Mouse (Mus musculus): ENCODE results near the gene Smim24.

The Smim24 gene

DNA sequence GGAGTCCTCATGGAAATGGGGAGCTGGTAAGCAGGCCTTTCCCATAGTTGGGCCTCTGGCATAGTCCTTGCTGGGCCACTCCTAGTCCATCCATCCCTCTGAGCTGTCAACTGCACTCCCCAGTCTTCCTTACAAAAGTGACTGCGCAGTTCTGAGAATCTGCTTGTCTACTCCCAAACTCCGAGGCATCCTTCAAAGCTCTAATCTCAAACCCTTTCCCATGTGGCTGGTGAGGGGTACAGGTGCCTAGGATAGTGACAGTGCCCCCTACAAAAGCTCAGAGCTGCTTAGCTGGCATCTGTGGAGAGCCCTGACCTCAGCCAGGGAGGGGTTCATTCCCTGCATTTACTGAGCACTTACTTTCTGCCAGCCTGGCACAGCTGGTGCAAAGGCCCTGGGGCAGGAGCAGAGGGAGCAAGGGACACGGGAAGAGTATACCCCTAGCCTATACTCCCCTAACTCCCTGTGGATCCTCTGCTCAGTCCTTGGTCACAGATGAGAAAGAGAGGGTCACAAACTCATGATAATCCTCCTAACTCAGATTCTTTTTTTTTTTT, 29.9 kb downstream of the Smim24 start:
- DNase-seq (ENCODE audit: low spot score) = no peak

DNA sequence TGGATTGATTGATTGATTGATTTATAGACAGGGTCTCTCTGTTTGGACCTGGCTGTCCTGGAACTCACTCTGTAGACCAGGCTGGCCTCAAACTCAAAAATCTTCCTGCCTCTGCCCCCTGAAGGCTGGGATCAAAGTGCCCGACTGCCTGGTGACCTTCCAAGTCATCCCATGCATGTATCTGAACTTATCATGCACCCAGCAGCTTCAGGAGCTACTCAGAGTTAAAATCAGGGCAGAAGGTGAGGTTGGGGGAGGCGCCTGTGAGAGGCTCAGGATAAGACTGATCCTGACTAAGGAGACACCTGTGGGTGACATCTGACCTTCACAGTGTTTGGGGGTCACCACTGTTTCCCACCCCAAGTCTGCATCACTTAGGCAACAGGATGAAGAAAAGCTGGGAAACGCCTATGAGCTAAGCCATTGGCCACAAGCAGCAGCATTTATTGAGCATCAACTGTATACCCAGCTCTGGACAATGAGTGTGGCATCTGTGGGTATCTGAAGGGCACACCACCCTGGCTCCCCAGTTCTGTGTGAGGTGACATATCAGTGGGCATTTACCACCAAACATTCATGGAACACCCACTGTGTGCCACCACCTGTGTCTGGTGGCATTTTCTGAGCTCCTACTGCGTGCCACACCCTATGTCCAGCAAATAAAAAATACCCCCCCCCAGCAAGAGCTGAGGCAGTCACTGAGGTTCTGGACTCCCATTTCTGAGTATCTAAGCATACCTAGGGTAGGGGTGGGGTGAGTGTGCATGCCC, 30.8 kb downstream of the Smim24 start:
- no peak for DNase-seq (ENCODE audit: low spot score)

DNA sequence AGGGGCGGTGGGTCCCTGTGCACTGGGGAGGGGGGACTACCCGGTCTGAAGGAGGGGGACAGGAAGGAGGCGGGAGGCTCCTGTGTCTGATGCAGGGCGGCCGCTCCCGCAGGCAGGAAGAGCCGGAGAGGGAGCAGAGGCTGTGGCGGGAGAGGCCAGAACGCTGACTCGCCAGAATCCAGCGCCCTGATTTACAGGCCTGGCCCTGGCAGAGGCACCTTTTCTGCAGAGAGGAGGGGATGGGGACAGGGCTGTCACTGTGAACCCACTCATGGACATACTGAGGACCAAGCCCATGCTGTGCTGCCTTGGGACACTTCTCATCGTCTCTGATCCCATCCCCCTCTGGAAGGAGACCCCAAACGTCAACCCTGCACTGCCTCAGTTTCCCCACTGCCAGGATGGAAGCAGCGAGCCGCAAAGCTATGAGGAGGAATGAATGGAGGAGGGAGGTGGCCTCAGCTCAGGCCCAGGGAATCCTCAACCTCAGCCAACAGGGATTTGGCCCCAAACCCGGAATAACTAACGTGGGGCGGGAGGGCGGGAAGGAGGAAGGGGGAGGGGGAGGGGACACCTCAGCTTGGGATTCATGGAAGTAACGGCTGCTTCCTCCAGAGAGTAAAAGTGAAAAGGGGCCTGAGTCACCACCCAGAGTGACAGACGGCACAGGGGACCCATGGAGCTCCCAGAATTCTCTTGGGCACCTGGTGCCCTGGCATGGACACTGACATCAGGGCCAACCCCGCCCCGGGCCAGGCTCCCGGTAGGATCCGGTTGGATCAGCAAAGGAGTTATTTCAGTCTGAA, 31.6 kb downstream of the Smim24 start:
- no peak for DNase-seq (ENCODE audit: low spot score)

DNA sequence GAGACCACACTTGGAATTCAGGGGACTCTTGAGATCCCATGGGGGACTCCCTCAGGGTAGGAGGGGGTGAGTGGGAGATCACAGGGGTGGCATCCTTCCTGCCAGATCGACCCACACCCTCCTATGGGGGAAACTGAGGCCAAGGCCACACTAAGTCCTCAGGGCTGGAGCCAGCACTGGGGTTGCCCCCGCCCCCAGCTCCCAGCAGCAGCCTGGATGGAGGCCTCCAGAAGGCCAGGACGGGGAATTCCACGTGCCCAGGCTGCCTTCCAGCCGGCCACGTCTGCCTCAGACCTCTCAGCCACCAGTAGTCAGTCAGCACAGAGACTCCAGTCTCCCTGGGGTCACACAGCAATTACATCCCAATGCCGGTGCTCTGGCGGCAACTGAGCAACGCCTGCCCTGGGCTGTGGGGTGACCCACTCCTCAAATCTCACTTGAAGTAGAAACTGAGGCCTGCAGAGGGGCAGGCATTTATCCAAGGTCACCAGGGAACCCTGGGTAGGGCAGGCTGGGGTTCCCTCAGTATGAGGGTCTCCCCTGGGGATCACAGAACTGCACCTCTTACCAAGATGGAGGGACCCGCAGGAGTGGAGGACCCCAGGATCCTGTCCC, 32.5 kb downstream of the Smim24 start:
- DNase-seq (ENCODE audit: low spot score) = no peak

DNA sequence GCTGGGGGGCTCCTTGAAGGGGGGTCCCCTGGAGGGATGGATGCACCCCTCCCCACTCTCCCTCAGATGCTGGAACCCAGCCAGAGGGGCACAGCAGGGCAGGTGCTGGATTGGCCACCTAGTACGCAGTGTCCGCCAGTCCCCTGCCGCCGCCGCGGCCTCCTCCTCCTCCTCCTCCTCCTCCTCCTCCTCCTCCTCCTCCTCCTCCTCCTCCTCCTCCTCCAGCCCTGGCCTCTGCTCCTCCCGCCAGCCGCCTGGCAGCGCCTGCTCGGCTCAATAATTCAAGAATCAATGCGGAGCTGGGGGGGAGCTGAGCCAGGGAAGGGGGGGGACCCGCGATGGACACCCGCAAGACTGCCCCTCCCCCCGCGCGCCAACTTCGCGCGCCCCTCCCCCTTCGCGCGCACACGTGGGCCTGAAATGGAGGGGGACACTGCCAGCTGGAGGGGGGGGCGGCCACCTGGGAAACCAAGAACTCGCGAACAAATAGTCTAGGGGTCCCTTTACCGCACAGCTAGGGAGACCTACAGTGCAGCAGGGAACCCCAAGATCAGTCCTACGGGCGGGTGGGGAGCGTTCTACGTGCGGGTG, 33.3 kb downstream of the Smim24 start:
- DNase-seq (ENCODE audit: low spot score) = no peak

DNA sequence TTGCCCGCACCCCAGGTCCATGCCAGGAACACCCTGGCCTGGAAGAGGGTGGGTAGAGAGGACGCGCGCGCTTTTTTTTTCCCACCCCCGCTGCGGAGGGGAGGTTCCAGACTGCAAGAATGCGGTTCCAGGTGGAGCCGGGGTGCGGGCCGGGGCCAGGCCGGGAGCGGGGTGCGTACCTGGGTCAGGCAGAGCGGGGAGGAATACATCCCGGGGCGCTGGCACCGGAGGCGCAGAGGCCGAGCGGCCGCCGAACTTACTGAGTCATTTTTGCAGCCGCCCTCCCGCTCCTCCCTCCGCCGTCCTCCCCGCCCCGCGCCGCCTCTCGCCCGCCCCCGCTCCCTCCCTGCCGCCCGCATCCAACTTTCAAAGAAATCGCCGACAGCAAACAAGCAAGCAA, 34.0 kb downstream of the Smim24 start:
- DNase-seq (ENCODE audit: low spot score) = peak; percentile 60

DNA sequence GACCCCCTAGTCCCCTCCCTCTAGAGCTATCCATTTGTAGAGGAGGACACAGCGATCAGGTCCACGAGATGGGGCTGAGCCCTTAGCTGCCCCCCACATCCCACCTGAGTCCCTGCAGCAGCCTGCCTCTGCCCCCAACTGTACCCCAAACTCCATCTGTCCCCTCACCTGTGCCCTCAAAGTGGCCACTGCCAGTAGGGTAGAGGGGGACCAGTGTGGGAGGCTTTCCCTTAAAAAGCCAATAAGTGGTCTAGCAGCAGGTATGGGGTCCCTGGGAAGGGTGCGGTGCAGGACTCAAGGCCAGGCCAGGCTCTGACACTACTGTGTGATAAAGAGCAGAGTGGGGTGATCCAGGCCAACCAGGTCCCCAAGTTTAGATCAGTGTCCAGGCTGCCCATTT, 34.5 kb downstream of the Smim24 start:
- no peak for DNase-seq (ENCODE audit: low spot score)

DNA sequence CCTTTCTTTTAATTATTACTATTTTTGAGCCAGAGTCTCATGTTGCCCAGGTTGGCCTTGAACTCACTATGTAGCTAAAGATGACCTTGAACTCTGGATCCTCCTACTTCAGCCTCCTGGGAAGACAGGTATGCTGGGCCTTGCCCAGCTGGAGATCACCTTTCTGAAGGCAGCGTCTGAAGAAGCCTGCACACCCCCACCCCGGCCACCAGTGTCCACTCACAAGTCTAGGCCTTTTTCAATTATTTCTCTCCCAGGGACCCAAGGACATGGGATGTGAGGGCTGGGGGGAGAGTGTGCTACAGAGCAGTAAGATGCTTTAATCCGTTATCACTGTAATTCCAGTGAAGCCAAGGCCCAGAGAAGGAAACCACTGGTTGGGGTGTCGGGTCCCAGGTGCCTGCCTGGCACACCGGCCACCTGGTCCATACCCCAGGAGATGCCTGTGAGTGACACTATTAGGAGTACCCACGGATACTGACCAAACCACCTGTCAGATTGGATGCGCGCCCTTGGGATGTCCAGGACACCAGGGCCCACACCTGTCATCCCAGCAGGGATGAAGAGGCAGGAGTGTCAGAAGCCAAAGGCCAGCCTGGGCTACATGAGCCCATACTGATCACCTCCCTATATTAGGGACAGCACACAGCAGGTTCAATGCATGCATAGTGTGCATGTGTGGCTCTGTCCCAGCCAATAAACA, 35.1 kb downstream of the Smim24 start:
- DNase-seq (ENCODE audit: low spot score) = no peak

DNA sequence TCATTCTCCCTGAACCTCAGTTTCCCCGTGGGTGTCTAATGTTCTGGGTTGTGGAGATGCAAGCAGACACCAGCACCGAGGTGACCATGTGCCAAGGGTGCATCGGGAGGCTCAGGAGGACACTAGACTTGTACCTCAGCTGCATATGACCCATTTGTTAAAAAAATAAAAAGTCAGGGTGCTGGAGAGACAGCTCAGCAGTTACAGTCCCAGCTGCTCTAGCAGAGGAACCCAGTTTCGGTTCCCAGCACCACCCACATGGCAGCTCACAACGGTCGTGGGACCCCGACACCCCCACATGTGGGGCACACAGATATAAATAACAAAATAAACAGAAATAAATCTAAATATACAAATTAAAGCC, 35.6 kb downstream of the Smim24 start:
- DNase-seq (ENCODE audit: low spot score) = no peak

DNA sequence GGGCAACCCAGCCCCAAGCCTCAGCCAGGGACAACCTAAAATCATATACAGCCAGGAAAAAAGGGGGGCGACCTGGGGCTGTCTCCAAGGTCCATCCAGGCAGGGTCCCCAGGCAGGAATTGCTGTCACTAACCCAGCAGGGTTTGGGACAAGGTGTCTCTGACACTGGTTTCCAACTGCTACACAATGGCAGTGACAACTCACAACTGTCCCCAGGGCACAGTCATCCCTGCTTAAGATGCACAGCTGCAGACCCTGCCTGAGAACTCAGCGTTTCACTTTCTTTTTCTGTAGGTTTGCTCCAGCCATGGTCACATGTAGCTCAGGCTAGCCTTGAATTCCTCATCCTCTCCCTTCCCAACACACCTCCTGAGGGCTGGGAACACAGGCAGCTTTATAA, 36.2 kb downstream of the Smim24 start:
- DNase-seq (ENCODE audit: low spot score) = no peak

DNA sequence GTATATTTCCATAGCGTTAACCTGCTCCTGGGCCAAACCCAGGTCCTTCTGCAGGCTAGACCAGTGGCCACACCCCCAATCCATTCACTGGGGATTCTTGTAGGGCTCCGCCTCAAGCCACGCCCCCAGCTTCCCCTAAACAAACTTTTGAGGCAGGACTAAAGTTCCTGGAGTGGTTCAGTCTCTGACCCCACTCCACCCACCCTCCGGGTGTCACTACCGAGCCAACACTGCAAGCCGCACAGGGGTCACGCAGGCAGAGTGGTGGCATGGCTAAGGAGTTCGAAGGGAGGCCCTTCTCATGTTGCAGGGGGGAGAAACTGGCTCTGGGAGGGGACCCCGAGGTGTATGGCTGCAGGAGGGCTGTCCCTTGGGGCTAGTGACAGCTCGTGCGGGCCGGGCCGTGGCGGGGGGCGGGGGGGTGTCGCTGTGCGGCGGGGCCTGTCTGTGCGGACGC, 36.8 kb downstream of the Smim24 start:
- peak; percentile 95 for DNase-seq (ENCODE audit: low spot score)

DNA sequence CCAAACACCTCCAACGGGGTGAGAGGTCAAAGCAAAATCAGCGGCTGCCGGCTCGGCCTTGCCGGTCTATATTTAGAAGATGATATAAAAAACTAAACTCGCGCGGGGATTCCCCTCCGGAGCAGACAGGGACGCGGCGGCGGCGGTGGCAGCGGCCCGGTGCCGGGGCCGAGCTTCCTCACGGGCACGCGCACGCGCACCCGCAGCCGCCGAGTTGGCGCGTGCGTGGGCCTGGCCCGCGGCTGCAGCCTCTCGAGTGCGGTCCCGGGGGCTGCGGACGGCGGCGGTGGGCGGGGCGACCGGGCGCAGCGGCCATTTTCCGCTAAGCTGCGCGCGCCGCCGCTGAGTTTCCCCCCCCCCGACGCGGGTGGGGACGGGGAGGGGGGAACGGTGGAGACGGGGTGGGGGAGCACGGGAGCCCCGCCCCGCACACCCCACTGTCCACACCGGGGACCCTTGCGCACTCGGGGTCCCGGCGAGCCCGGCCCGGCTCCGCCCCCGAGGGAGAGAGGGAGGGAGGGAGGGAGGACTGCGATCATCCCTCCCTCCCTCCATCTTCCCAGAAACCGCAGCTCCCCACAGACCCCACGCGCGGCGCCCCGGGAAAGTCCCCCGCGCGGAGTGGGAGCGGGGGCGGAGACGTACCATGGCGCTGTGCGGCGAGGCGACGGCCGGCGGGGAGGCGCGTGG, 37.4 kb downstream of the Smim24 start:
- DNase-seq (ENCODE audit: low spot score) = peak; percentile 78

DNA sequence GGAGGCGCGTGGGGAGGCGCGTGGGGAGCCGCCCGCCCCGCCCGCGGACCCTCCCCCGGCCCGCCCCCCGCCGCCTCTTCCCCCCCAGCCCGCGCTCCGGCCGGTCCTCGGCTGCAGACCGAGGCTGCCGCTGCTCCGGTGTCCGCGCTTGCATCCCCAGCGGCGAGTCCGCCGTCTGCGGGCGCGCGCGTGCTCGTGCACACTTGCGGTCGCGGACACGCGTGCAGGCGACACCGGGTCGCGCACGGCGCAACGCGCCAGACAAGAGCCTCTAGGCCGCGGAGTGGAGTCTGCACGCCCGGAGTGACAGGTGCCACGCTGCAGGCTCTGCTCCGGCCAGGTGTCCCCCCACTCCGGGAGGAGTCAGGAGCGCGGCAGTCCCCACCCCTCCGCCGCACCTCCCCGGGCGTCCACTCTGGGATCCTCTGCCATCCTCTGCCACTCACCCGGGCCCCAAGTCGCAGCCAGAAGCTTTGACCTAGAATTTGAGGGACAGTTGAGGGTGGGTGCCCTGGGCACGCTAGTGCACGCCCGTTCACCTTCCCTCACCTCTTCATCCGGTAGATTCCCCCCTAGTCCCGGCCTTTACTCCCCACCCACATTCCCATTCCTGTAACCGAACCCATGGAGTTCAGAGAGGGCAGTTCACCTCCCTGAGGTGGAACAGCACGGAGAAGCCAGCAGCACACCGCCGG, 38.1 kb downstream of the Smim24 start:
- no peak for DNase-seq (ENCODE audit: low spot score)

DNA sequence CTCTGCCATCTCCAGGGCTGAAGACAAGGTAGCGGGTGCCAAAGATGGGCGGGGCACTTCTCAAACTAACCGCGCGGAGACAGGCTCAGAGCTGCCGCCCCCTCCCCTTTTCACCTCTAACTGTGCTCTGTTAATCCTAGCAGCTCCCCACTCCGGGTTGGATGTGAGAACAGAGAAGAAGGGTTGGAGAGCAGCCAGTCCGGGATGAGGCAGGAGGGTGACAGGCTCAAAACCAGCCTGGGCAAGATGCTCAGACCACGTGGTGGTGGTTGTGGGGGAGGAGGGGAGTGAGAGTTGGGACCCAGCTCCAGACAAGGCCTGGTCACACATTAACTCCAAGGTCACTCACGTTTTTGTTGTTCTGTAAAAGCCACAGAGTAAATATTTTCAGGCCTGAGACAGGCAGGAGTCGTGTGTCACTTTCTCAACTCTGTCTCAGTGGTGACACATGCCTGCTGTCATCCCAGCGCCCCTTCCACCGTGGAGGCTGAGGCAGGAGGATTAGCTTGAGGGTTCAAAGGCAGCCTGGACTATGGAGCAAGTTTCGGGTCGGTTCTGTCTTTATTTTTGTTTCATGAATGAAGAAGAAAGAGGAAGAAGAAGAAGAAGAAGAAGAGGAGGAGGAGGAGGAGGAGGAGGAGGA, 38.8 kb downstream of the Smim24 start:
- no peak for DNase-seq (ENCODE audit: low spot score)

DNA sequence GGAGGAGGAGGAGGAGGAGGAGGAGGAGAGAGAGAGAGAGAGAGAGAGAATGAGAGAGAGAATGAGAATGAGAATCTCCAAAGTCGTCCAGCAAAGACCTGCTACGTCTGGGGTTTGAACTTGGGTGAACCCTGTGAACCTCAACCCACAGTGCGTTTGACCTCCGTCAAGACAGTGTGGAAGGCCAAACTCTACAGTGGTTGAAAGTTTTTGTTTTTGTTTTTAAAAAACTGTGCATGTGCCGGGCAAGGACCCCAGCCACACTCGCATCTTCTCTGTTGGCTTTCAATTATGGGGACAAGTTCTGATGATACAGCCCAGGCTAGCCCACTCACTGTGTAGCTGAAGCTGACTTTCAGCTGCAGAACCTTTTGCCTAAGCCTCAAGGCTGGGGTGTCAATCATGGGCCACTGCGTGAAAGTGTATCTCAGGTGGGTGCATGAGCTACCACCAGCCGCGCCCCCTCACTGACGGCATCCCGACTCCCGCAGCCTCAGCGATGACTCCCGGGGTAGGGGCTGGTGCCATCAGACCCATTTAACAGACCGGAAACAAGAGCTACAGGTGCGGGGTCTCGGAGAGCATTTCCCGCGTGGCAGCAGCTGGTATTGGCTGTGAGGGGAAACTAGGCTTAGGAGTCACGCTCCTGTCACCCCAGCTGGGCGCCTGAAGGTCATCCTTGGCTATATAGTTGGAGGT, 39.5 kb downstream of the Smim24 start:
- no peak for DNase-seq (ENCODE audit: low spot score)

DNA sequence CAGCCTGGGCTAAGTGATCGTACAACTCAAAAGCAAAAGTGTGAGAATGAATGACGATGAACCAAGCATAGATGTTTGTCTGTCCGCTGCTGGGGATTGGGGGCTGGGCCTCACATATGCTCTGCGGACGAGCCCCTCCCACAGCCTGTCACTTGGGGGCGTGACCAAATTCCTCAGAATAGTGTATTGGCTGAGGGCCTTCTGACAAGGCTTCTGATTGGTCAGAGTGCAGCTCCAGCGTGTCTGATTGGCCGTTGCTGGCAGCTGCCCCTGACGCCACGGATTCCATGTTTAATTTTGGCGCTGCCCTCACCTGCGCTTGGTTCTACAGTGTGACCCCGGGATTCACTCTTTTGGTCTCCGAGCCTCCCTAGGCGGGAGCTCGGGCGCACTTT, 40.0 kb downstream of the Smim24 start:
- DNase-seq (ENCODE audit: low spot score) = peak; percentile 98

DNA sequence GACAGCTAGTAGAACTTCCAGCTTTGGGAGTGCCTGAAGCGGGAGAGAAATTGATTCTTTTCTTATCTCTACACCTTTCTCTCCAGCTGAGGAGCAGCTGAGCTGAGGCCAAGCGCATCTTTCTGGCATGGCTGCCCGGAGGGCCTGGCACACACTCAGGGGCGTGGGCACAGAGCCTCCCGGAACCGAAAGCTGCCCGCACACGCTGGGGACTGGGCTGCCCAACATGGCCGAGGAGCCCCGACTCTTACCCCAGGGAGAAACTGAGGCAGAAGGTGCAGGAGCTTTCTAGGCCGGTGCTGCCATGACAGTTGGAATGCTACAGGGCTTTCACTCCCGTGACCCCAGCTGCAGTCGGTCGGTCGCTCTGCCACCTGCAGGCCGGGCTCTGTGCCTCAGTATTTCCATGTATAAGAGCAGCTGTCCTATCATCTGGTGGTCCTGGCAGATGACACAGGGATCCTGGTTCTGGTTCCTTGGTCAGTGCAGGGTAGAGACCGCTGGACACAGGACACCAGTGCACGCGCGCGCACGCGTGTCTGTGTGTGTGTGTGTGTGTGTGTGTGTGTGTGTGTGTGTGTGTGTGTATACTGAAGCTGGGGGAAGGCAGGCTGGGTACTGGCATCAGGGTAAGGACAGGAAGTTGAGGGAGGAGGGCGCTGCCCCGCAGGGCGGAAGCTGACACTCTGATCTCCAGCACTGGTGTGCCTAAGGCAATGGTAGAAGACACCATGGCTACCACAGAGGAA, 40.9 kb downstream of the Smim24 start:
- DNase-seq (ENCODE audit: low spot score) = peak; percentile 84

All from lung, postnatal 25 days (tissue).